Comparison of ENCODE assay signal across 9 mouse cellular contexts in the genomic region with DNA sequence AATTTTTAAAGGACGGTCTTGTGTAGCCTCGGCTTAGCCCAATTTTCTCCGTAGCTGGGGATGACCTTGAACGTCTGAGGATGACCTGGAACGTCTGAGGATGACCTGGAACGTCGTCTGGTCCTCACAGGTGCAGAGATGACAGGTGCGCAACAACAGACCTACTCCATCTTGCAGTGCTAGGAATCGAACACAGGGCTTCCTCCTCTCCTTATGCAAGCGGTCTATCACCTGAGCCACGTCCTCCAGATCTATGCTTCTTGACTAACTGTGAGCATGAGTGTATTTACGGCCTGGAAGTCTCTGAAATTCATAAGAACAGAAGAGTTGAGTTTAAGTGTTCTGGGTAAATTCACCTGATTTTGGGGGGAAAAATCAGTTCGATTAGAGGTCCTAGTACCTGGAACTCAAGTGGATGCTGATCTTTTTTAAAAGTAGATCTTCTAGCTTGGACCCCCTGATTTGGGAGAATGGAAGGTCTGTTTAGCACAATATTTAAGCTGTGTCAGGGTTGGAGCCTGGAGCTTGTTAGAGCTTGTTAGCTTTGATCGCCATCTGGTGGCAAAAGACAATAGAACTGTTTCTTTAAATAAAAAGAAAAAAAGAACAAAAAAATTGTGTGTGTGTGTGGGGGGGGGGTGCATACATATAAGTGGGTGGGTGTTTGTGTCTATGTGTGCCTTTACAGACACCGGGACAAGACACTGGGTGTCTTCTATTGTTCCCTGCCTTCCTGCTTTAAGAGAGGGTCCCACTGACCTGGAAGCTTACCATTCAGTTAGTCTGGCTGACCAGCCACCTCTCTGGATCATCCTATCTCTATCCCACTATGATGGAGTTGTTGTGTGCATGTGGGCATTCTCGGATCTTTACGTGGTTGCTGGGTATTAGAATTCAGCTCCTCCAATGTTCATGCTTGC. TPM values are rescaled to one million over a fixed set of nuclear protein-coding genes. Genes with fewer than 3 reads are reported as not detected.
A peak's percentile ranks its signal among the peaks of the same experiment; 100 is the strongest.
DNase-seq lines count a peak whose midpoint lies in the region; ATAC-seq and TF ChIP-seq lines count a peak whose summit lies in the region.
"Had no signal": no experiment of that assay in that cellular context is flagged by ENCODE, and none has a peak within 500 bp of the region (broad histone marks: within the 10 kb centered on the region; RNA-seq: fewer than 3 reads in every experiment).

No protein-coding gene starts in this region.

- H3K4me1 ChIP-seq in hindbrain, postnatal 0 days (ENCODE audit: insufficient read depth, low read length): no peaks in the 10 kb centered on the region

- no peaks in the 10 kb centered on the region for H3K9me3 ChIP-seq in hindbrain, postnatal 0 days (ENCODE audit: low read length)

- H3K9ac ChIP-seq in hindbrain, postnatal 0 days (replicated peaks; ENCODE audit: low read length): no peak overlapping the region

- H3K4me3 ChIP-seq in hindbrain, postnatal 0 days (ENCODE audit: low read length): no peak overlapping the region

- peak; percentile 67; the same call in 1 of the 2 replicates for ATAC-seq in hindbrain, postnatal 0 days
- no peak for ATAC-seq in frontal cortex, adult (ENCODE audit: low TSS enrichment)

- peak; percentile 34 for DNase-seq in heart, postnatal 4 days
- no peak for DNase-seq in heart, postnatal 25 days (ENCODE audit: low spot score)
- peak; percentile 10 to 18 for DNase-seq in right cerebral cortex, adult 2 months (ENCODE audit: low spot score in 2 of 2)
- DNase-seq in right cerebral cortex, postnatal 36 days (ENCODE audit: low spot score in 2 of 2): no peak
- peak; percentile 90 for DNase-seq in hindbrain, postnatal 0 days (ENCODE audit: low spot score)
- peak; percentile 31 for DNase-seq in right cerebral cortex, postnatal 4 days
- DNase-seq in natural killer cell, adult 2 months (ENCODE audit: low spot score in 2 of 2): no peak

- H3K36me3 ChIP-seq in hindbrain, postnatal 0 days (ENCODE audit: insufficient read depth, low read length): no peaks in the 10 kb centered on the region

- H3K27me3 ChIP-seq in hindbrain, postnatal 0 days (ENCODE audit: insufficient read depth, low read length): no peaks in the 10 kb centered on the region

- TF ChIP-seq CTCF in hindbrain, postnatal 0 days (IDR thresholded peaks at IDR 0.05; ENCODE audit: low read depth): peak; percentile 76

- intact Hi-C loops in heart, postnatal 25 days (cut with DNase I): loop anchor here (1.0 to 10.0 kb wide), 3 partner anchors 159 to 534 kb away; no protein-coding TSS in a partner anchor

- 71% methylated on average over 17 of the region's 17 CpGs for WGBS in hindbrain, postnatal 0 days

- no peak overlapping the region for H3K4me2 ChIP-seq in hindbrain, postnatal 0 days (ENCODE audit: low read depth, low read length)

- no peak overlapping the region for H3K27ac ChIP-seq in hindbrain, postnatal 0 days

RNA-seq across cellular contexts. Expression of a gene that starts 45.5 kb away (rescaled TPM):
- 10 to 100 TPM in 1 of 2 experiments, 1 to 10 TPM in 1; 9.9 to 12.4 TPM for total RNA-seq in heart, postnatal 4 days (2021)
- total RNA-seq in heart, postnatal 25 days (2021): 1 to 10 TPM; 7.7 to 8.7 TPM
- 5.6 and 5.9 TPM in 2 replicates for total RNA-seq in hindbrain, postnatal 0 days (2014; rRNA removed)
- 7.4 and 8.5 TPM in 2 replicates for polyA plus RNA-seq in hindbrain, postnatal 0 days (2015; fragmentation: Nextera tagmentation; extraction: Ambion mirVana)
- total RNA-seq: hematopoietic stem cell, adult 5-6 weeks had no signal

Comparison
In these comparisons a context has a peak if more than half of its experiments do, and no peak if none do; other contexts are left out.
1. DNase-seq: peak in heart, postnatal 4 days (single experiment), right cerebral cortex, adult 2 months (2 of 2), hindbrain, postnatal 0 days (single experiment) and right cerebral cortex, postnatal 4 days (single experiment); none in heart, postnatal 25 days (single experiment), right cerebral cortex, postnatal 36 days (0 of 2) and natural killer cell, adult 2 months (0 of 2).